Mouse (Mus musculus) stomach, postnatal 0 days (tissue): ENCODE results near the gene Maml1.
A peak's percentile ranks its signal among the peaks of the same experiment; 100 is the strongest.

Experiments used
- CTCF ChIP-seq: IDR thresholded peaks from 2 replicates; pipeline ENCODE4 v1.5.1; 2016; ENCODE audit warnings: antibody characterized with exemption, low read depth, mild to moderate bottlenecking, moderate library complexity
- EP300 ChIP-seq: optimal IDR thresholded peaks from 2 replicates; pipeline ENCODE3; 2016; ENCODE audit warnings: antibody characterized with exemption

DNA sequence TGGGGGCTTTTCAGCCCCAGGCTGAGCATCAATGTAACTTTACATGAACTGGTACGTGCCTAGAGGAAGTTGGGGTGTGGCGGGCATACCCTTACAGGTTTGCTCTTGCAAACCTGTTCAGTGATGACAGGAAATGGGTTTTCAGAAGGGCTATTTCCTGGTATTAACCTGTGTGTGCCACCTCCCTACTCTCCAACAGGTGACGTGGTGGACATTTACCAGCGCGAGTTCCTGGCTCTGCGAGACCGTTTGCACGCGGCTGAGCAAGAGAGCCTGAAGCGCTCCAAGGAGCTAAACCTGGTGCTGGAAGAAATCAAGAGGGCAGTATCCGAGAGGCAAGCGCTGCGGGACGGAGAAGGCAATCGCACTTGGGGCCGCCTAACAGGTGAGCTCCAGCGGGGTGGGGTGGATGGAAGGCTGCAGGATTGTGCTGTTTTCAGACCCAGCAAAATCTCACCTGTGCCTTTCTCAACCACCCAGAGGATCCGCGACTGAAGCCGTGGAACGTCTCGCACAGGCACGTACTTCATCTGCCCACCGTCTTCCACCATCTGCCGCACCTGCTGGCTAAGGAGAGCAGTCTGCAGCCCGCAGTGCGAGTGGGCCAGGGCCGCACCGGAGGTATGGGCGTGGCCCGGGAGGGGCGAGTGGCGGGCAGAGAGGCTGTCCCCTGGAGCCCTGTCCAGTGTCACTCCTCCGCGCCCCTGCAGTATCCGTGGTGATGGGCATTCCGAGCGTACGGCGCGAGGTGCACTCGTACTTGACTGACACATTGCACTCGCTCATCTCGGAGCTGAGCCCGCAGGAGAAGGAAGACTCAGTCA lies 61.4 kb downstream of the Maml1 start:
- 0 out of 2 replicates have a peak, but pooled peaks have one; percentile 2 for TF ChIP-seq CTCF
- no peak for TF ChIP-seq EP300
